Mouse (Mus musculus) right cerebral cortex, postnatal 10 days (tissue): Measurements from ENCODE around the gene Il11.
A peak's percentile ranks its signal among the peaks of the same experiment; 100 is the strongest.

ENCODE experiments used
- DNase-seq, 2 experiments: peaks; one replicate each; pipeline ENCODE4 v3.0.0; 2021; ENCODE audit warnings: low spot score in 2 of 2

The Il11 gene

DNA sequence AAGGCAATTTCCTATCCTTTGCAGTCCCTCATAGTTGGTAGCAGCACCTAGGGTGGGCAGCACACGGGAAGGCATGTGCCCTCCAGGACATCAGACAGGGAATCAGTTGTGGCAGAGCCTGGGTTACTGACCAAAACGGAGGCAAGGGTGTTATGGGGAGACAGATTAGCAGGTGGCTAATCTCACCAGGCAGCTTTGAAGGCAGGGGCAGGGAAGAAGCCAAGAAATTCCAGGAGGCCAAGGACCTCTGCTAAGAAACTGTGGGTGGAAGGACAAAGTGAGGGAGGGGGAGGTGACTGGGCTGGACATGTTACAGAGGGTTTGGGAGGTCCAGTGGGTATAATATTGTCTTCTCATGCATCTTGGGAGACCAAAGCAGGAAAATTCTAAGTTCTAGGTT lies 39.3 kb downstream of the Il11 start:
- DNase-seq: no peak

DNA sequence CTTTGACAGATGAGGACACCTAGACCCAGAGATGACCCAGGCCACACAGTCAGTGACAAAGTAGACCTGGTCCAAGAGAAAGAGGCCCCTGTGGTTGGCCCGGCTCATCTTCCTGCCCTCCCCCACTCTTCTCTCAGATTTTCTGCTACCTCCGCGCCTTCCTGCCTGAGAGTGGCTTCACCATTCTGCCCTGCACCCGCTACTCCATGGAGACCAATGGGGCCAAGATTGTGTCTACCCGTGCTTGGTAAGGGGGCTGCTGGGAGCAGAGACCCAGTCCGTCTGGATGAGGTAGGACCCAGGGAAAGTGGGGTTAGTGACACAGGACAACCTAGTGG lies 40.2 kb downstream of the Il11 start:
- DNase-seq: no peak

DNA sequence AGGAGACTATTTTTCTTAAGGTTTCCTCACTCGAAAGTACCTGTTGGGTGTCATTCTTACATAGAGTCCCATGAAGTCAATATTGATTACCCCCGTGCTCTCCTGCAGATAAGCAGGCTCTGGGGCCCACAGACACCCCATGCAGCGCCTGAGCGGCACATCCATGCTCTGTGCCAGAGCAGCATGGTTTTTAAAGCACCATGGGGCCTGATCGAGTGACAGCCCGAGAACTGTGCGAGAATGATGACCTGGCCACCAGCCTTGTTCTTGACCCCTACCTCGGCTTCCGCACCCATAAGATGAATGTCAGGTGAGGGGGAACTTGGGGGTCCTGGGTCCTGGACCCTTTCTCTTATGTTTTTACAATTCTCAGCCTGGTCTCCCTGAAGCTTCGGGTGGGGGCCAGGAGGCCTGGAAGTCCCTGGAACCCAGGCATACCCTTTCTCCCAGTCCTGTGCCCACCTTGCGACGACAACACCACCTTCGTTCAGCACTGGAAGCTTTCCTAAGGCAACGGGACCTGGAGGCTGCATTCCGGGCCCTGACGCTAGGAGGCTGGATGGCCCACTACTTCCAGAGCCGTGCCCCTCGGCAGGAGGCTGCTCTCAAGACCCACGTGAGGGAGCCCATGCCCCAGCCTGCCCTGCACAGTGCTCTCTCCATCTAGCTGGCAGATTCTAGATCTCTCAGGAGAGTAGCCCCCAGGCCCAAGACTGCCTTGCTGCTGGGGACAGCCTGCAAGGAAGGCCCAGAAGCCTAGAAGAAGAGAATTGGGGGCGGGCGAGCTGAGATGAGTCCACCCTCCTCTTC lies 40.8 kb downstream of the Il11 start:
- DNase-seq: no peak

DNA sequence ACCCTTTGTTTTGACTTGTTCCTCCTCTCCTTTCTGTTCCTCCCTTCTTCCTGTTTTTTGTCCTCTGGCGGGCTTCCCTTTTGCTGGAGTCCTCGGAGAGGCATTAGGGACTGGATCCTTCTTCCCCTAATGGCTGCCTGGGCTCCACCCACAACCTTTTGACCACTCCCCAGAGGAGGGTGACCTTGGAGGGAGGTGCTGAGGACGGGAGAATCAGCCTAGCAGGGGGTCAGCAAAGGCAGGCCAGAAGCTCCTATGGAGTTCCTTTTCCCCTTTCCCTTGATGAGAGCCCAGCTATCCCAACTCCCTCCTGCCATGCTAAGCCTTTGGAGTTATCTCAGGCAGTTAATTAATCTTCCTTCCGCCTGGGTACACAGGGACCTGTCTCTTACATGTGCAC lies 41.5 kb downstream of the Il11 start:
- DNase-seq: peak; percentile 55 to 65

DNA sequence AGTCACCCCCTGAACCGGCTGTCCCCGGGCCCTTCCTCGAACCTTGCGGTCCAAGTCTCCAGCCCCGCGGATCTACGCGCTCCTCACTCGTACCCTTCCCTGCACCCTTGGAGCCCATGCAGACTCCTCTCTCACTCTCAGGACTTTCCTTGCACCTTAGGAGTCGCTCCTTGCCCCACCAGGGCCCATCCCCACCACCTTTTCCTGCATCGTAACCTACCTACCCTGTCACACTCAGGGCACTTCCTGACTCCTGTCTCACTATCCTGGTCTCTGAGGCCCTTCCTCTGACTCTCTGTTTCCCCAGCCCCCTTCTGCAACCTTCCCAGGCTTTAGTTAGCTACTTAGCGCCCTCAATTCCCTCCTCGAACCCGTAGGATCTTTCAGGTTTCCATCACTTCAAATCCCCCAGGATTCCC lies 42.3 kb downstream of the Il11 start:
- DNase-seq: no peak

DNA sequence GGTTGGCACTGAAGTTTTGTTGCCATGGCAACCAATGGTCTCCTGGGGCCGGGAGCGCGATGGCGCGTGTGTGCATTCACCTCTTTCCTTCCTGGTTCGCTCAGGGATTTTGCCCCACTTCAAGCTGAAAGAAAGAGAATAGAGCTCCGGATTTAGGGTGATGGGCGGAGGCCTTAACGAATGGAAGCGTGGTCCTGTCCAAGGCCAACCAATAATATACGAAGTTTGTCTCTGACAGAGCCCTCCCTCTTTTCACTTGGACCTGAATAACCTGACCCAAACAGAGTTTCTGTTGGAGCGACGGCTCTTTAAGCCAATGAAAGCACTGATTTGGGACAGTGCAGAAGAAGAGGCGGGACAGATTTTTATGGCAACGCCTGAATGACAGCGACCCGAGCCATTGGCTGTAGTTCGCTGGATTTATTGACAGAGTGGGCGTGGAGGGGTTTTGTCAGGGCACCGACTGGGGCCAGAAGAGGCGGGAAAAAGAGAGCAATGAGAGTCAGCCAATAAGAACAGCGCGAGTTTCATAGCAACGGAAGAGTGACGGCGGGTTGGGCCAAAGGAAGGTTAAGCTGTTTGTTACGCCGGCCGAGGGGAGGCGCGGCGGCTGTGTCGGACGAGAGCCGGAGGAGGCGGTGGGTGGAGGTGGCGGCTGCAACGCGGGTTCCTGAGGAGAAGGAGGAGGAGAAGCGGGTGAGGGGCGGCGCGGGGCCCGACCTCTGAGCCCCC lies 42.9 kb downstream of the Il11 start, which contains the start of gene Kmt5c:
TSS of gene Kmt5c (plus strand) at position 572 of the 732 bp plus-strand sequence.
- DNase-seq: peak; percentile 100

DNA sequence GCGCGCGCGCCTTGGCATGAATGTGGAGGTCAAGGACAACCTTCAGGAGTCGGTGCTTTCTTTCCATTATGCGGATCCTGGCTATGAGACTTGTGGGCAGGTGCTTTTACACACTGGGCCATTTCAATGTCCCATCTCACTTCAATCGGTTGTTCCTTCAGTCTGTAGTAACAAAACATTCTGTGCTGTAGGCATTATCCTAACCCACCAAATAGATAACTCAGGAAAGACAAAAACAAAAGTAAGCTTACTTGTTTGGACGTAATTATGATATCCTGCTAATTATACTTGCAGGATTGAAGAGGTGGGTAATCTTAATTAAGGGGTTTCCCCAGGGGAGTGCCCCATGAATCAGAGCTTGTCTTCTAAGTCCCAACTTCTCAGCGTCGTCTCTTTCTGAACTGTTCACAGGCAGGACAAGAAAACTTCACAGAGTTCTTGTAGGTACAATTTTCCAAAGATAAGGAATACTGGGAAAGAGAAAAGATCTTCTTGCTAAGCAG lies 43.6 kb downstream of the Il11 start:
- DNase-seq: no peak

DNA sequence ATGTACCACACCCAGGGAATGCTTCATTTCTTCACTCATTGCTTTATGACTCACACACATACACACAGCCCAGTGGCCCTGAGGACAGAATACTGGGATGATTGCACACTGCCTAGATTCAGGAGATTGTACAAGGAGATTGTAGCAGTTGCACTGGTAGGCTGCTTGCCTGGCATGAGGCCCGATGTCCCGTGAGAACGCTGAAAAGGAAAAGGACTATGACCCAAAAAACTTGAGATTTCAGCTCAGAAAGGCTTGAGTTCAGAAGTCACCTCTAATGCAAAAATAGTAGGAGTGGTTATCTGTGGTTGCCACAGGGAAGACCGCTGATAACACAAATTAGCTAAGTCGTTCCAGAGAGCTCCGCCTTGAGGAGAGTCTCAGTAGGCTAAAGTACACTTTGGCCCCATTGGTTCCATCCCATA lies 49.7 kb downstream of the Il11 start:
- DNase-seq: no peak

DNA sequence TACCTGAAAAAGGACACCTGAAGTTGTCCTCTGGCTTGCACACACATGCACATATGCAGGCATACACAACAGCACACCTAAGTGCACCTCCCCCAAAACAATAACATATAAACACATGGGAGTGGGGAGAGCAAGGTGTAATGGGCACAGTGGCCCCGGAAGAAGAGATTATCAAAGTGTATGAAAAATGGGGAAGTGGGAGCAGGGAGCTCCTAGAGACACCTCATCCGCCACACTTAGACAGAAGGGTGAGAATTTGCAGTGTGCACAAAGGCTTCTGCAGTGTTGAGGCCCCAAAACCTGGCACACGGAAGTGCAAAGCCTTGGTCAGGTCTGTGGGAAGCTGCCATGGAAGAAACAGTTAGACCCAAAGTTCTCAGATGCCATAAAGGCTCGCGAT lies 51.6 kb downstream of the Il11 start:
- DNase-seq: no peak

DNA sequence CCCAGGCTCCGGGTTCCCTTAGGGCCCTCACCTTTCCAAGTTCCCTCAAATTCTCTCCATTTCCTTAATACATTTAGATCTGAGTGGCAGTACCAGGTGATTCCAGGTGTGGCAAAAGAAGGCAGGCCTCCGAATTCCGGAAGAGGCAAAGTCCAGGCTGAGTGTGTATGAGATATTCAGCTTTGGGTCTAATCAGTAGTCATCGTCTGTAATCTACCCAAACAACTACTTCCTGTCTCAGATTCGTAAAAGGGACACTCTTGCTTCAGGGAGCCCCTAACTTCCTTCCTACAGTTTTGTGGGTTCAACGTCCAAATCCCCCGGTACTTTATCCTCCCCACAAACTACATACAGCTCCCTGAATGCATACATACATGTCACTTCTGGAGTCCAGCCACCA lies 57.5 kb downstream of the Il11 start, which contains the start of gene Tmem150b:
TSS of gene Tmem150b (minus strand) at position 81 of the 400 bp plus-strand sequence.
- DNase-seq: no peak

DNA sequence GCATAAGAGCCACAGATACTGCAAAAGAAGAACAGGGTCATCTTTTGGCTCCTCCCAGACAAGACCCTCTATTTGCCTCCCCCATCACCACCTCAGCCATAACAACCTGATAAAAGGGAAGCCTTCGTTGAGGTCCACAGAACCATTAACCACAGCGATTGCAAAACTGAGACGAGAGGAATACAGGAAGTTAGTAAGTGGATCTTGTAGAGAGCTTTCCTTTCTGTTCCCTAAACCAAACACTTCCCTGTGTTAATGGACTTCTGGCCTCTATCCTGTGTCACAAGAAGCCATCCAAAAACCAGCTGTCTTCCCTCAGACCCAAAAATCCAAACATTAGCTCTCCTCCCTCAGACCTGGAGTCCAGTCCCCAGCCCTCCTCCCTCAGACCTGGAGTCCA lies 58.3 kb downstream of the Il11 start:
- no peak for DNase-seq

DNA sequence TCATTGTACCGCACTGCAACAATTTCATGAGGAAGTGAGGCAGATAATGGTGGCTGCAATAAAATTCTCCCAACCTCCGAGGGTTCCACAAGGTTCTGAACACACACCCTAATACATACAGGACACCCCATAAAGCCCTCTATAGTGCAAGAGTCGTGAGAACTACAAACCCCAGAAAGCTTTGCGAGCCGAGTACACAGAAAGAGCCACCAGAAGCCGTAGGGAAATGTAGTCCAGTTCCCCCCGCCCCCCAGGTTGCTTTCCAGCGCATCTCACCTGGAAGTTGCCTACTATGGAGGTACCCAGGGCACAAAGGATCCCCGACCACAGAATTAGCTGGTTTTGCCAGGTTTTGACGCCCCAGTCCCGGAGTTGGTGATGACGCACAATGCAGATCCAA lies 59.2 kb downstream of the Il11 start:
- peak in 1 of 2 experiments; percentile 56 for DNase-seq
